Mouse (Mus musculus) midbrain, embryonic 12.5 days (tissue): ENCODE results near the gene Cd3g. TPM values are rescaled to one million over a fixed set of nuclear protein-coding genes. Genes with fewer than 3 reads are reported as not detected.

ENCODE experiments used
- ATAC-seq: fragments of 200-750 bp; cut with Nextera tagmentation; 2 replicates; pipeline ENCODE4 v1.8.0; 2017; ENCODE audit warnings: low read depth, moderate TSS enrichment, moderate library complexity; ENCODE audit not compliant: low FRiP score
- H3K27ac ChIP-seq: fragments of 300-500 bp; sonication (generic); replicated peaks from 2 replicates; pipeline ENCODE4 v1.5.1; 2016; ENCODE audit warnings: mild to moderate bottlenecking
- H3K27me3 ChIP-seq: fragments of 300-500 bp; sonication (generic); 2 replicates; pipeline ENCODE4 v1.6.1; 2016; ENCODE audit warnings: mild to moderate bottlenecking
- H3K36me3 ChIP-seq: fragments of 300-500 bp; sonication (generic); 2 replicates; pipeline ENCODE4 v1.6.1; 2016
- H3K4me1 ChIP-seq: fragments of 300-500 bp; sonication (generic); 2 replicates; pipeline ENCODE4 v1.6.1; 2016
- H3K4me2 ChIP-seq: fragments of 300-500 bp; sonication (generic); replicated peaks from 2 replicates; pipeline ENCODE4 v1.6.1; 2016; ENCODE audit warnings: mild to moderate bottlenecking, moderate library complexity
- H3K4me3 ChIP-seq: fragments of 300-500 bp; sonication (generic); 2 replicates; pipeline ENCODE4 v1.5.1; 2016; ENCODE audit warnings: mild to moderate bottlenecking
- H3K9ac ChIP-seq: fragments of 300-500 bp; sonication (generic); replicated peaks from 2 replicates; pipeline ENCODE4 v1.6.1; 2016; ENCODE audit warnings: mild to moderate bottlenecking, moderate library complexity
- H3K9me3 ChIP-seq: fragments of 300-500 bp; sonication (generic); 2 replicates; pipeline ENCODE4 v1.6.1; 2016; ENCODE audit warnings: mild to moderate bottlenecking
- WGBS: fragments of 180-500 bp; shearing (Covaris S2); methylation state at CpG from one replicate; pipeline ENCODE4 v1.1.7; 2016; 5-methylcytosine and 5-hydroxymethylcytosine counted together
- polyA plus RNA-seq: library from polyadenylated mRNA; unstranded; fragments of >200 nt; fragmentation: Nextera tagmentation; extraction: Ambion mirVana; gene quantifications from 2 replicates; pipeline ENCODE4 v1.2.1, GENCODE M21; 2016

Cd3g gene
- polyA plus RNA-seq, 1 experiment from 2014 or later, result not detected

DNA sequence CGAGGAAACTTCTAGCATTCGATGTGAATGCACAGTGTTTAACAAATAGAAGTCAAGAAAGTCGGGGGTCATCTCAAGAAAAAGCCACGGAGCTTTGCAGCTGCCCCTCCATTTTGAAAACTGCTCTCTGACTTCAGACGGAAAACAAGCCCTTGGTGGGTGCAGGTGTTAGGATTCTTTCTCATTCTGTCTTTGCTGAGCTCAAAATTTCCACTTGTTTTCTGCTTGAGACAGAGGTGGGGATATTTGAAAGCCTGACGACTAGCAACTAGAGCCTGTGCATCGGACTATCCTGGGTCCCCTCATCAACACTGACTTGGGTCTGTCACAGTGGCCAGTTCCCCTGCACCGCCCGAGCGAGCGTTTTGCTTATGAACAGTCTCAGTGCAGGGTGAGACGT lies 27.2 kb upstream of the Cd3g start:
- no peak for ATAC-seq
- H3K9ac ChIP-seq, result no peak overlapping the region
- no peaks in the 10 kb centered on the region for H3K4me1 ChIP-seq
- no peaks in the 10 kb centered on the region for H3K9me3 ChIP-seq
- H3K4me3 ChIP-seq, result no peak overlapping the region
- H3K27ac ChIP-seq, result no peak overlapping the region
- no peaks in the 10 kb centered on the region for H3K27me3 ChIP-seq
- no peak overlapping the region for H3K4me2 ChIP-seq
- H3K36me3 ChIP-seq, result no peaks in the 10 kb centered on the region
- 81% methylated on average over 12 of the region's 12 CpGs for WGBS

DNA sequence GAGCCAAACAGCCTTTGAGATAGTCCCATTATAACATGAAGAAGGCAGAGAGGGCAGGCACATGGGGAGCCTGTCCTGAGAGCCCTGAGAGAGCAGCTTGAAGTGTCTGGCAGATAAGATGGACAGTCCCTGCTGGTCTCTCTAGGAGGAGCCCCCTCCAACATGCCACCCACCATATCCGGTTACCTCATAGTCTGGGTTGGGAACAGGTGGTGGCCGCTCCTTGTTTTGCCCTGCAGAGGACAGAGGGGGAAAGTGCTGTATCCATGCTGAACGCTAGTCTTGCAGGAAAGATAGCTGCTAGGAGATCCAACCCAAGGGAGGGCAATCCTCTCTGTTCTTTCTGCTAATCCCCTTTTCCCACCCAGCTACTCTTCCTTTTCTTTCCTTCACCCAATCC lies 20.0 kb upstream of the Cd3g start:
- Histone ChIP-seq H3K9me3 (no peaks in the 10 kb centered on the region), H3K9ac (no peak overlapping the region), H3K4me3 (no peak overlapping the region), H3K4me2 (no peak overlapping the region), H3K4me1 (no peaks in the 10 kb centered on the region), H3K36me3 (no peaks in the 10 kb centered on the region), H3K27me3 (no peaks in the 10 kb centered on the region), H3K27ac (no peak overlapping the region)
- no peak for ATAC-seq
- WGBS, result 59% methylated on average over 3 of the region's 3 CpGs

DNA sequence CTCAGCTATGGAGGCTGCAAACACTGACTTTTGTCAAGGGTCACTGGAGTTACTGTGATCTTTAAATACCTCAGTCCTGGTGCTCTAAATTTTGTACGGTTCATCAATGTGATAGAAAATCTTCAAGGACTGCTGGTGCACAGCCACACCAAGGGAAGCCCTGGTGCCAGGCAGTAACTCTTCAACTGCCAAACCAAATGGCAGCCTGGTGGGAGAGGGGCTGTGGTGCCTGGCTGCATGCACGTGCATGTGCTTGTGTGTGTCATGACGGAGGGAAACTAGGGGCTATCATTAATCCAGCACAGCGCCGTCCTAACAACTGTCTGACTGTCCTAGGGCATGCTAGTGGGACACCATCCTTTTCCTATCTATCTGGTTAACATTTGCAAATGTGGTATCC lies 19.5 kb upstream of the Cd3g start:
- no peak for ATAC-seq

DNA sequence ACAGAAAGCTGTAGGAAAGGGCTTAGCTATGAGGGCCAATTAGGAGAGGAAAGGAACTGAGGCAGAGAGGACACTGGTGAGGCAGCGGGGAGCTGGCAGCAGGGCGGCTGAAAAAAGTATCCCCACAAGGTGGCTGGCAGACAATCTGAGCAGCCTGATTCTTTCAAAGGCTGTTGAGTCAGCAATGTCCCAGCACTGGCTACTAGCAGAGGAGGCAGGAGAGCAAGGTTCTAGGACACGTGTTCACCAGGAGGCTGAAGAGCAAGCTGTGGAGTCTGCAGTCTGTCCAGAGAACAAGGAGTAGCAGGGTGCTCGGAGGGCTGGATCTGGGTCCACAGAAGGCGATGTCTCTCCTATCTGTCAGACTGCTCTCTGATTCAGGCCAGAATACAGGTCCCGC lies 18.9 kb upstream of the Cd3g start:
- no peaks in the 10 kb centered on the region for H3K27me3 ChIP-seq
- no peak overlapping the region for H3K27ac ChIP-seq
- H3K9ac ChIP-seq, result no peak overlapping the region
- no peaks in the 10 kb centered on the region for H3K36me3 ChIP-seq
- no peaks in the 10 kb centered on the region for H3K9me3 ChIP-seq
- no peak overlapping the region for H3K4me2 ChIP-seq
- no peak overlapping the region for H3K4me3 ChIP-seq
- no peaks in the 10 kb centered on the region for H3K4me1 ChIP-seq
- WGBS, result 64% methylated on average over 6 of the region's 6 CpGs
- ATAC-seq, result no peak

More for the DNA sequence above, 19.5 kb upstream of the Cd3g start:
- Histone ChIP-seq H3K4me3 (no peak overlapping the region), H3K9me3 (no peaks in the 10 kb centered on the region), H3K9ac (no peak overlapping the region), H3K4me2 (no peak overlapping the region), H3K36me3 (no peaks in the 10 kb centered on the region), H3K4me1 (no peaks in the 10 kb centered on the region), H3K27me3 (no peaks in the 10 kb centered on the region), H3K27ac (no peak overlapping the region)
- WGBS, result 81% methylated on average over 5 of the region's 5 CpGs

DNA sequence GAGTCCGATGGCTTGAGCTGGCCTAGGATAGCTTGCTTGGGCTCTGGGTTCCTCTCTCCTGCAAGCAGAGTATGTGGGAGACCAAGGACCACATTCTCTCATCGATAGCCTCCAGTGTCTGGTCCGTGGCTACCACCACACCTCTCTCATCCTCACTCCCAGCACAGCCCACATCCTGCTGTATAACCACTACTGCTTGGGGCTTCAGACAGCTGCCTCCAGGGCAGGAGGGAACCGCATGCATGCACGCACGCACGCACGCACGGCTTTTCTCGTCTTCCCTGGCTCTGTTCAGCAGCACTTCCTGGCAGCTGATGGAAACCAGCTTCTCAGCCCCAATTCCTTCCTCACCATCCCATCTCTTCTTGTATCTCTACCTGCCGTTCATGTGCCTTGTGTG lies 17.9 kb upstream of the Cd3g start:
- Histone ChIP-seq H3K36me3 (no peaks in the 10 kb centered on the region), H3K27me3 (no peaks in the 10 kb centered on the region), H3K4me1 (no peaks in the 10 kb centered on the region), H3K4me2 (no peak overlapping the region), H3K27ac (no peak overlapping the region), H3K9ac (no peak overlapping the region), H3K4me3 (no peak overlapping the region), H3K9me3 (no peaks in the 10 kb centered on the region)
- ATAC-seq, result no peak
- 82% methylated on average over 11 of the region's 11 CpGs for WGBS

DNA sequence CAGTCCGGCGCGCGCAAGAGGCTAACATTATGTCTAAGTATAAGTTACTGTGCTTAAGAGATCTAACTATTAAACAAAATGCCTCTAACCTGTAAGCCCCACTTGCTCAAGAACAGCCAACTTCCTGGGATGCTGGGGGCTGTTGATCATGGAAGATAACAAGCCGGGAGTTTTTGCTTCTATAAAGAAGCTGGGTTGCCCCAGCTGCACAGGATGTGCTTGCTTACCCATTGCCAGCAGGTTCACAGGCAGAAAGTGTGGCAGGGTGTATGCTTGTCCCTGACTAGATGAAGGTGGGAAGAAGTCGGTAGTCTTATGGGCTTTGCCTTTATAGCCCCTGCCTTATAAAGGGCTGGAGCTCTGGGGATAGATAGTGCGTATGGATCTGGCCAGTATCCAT lies 16.4 kb upstream of the Cd3g start:
- no peaks in the 10 kb centered on the region for H3K36me3 ChIP-seq
- no peaks in the 10 kb centered on the region for H3K9me3 ChIP-seq
- no peak overlapping the region for H3K4me2 ChIP-seq
- no peaks in the 10 kb centered on the region for H3K27me3 ChIP-seq
- no peak for ATAC-seq
- no peak overlapping the region for H3K9ac ChIP-seq
- H3K4me3 ChIP-seq, result no peak overlapping the region
- no peak overlapping the region for H3K27ac ChIP-seq
- no peaks in the 10 kb centered on the region for H3K4me1 ChIP-seq
- WGBS, result 96% methylated on average over 7 of the region's 7 CpGs

DNA sequence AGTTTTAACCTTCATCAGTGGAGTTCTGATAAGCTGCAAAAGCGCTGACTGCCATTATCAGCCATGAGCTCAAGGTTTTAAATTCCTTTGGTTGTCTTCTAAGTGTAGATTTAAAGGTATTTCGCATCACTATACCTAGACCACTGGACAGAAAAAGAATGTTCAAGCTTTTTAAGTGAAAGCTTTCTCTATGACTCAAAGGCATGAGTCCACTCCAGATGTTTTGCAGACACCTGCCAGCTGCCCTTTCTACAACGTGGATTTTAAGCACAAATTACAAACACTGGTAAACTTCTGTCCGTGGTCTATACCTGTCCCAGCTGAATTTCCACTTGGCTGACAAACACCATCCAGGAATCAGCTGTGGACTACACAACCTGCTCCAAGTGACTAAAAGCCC lies 14.7 kb upstream of the Cd3g start:
- ATAC-seq, result no peak
- H3K27ac ChIP-seq, result no peak overlapping the region
- no peaks in the 10 kb centered on the region for H3K36me3 ChIP-seq
- WGBS, result 82% methylated on average over 4 of the region's 4 CpGs
- H3K27me3 ChIP-seq, result no peaks in the 10 kb centered on the region
- no peaks in the 10 kb centered on the region for H3K4me1 ChIP-seq
- H3K9me3 ChIP-seq, result no peaks in the 10 kb centered on the region
- H3K4me2 ChIP-seq, result no peak overlapping the region
- no peak overlapping the region for H3K9ac ChIP-seq
- no peak overlapping the region for H3K4me3 ChIP-seq

DNA sequence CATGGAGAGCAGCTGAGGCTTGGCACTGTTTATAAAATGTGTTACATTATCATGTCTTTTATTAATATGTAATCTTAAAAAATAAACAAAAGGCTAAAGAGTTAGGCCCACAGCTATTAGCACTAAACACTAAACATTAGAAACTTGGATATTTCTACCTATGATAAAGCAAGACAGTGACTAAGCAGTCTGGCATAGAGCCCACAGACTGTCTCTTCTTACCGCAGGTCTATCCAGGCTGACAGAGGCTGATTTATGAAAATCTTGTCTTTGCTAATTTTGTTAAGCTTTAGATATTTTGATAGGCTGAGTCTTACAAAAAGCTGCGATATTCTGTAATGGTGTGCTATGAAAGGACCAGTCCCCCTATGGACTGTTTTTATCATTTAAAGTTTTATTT lies 13.0 kb upstream of the Cd3g start:
- ATAC-seq, result no peak
- H3K9me3 ChIP-seq, result no peaks in the 10 kb centered on the region
- H3K9ac ChIP-seq, result no peak overlapping the region
- H3K4me3 ChIP-seq, result no peak overlapping the region
- no peak overlapping the region for H3K4me2 ChIP-seq
- no peaks in the 10 kb centered on the region for H3K36me3 ChIP-seq
- 95% methylated on average over 2 of the region's 2 CpGs for WGBS
- H3K27me3 ChIP-seq, result no peaks in the 10 kb centered on the region
- H3K4me1 ChIP-seq, result no peaks in the 10 kb centered on the region
- H3K27ac ChIP-seq, result no peak overlapping the region

DNA sequence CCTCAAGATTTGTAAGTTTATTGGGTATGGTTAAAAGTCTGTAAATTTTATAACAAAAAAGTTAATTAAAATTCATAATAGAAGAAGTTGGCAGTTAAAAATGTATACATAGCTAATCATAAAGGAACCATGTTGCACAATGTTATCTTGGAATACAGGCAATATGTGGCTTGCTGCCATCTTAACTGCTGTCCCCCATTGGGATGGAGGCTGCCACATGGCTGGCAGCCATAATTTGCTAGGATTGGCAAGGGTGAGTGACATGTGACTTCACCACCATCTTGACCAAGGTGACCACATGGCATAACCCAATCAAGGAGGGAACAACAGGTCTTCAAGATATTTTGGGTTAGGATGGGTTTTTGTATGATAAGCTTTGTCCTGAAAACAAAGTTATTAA lies 12.0 kb upstream of the Cd3g start:
- no peak for ATAC-seq

DNA sequence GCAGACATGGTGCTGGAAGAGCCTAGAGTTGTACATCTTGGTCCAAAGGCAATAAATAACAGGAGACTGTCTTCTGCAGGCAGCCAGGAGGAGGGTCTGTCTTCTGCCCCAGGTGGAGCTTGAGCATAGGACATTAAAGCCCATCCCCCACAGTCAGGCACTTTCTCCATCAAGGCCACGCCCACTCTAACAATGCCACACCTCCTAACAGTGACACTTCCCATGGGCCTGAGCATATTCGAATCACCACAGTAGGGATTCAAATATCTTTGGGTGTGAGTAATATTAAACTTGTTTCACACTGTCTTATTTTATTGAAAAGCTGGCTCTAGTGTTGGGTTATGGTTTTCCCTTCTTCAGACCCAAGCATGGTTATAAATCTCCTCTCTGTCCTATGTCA lies 11.6 kb upstream of the Cd3g start:
- 84% methylated on average over 2 of the region's 2 CpGs for WGBS
- H3K4me3 ChIP-seq, result no peak overlapping the region
- H3K4me2 ChIP-seq, result no peak overlapping the region
- no peaks in the 10 kb centered on the region for H3K9me3 ChIP-seq
- H3K27ac ChIP-seq, result no peak overlapping the region
- H3K4me1 ChIP-seq, result no peaks in the 10 kb centered on the region
- no peaks in the 10 kb centered on the region for H3K27me3 ChIP-seq
- H3K9ac ChIP-seq, result no peak overlapping the region
- no peaks in the 10 kb centered on the region for H3K36me3 ChIP-seq
- ATAC-seq, result no peak

More for the DNA sequence above, 12.0 kb upstream of the Cd3g start:
- no peaks in the 10 kb centered on the region for H3K27me3 ChIP-seq
- H3K36me3 ChIP-seq, result no peaks in the 10 kb centered on the region
- no peak overlapping the region for H3K4me2 ChIP-seq
- H3K4me3 ChIP-seq, result no peak overlapping the region
- no peaks in the 10 kb centered on the region for H3K4me1 ChIP-seq
- H3K9me3 ChIP-seq, result no peaks in the 10 kb centered on the region
- H3K9ac ChIP-seq, result no peak overlapping the region
- H3K27ac ChIP-seq, result no peak overlapping the region

DNA sequence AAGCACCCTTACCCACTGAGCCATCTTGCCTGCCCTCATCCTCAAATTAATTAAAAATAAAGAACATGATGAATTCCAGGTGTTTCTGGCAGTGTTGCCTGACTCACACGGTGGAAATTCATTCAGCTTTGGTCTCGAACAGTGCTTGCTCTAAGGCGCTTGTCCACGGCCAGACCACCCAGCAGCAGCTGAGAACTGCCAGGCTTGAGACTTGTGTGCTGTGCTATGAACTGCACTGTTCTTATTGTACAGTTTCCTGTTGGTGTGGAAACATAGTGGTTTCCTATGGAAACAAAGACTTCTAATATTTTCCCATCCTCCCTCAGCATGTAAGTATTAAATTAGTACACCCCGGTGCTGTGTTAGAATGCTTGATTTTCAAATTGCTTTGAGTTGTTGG lies 6.7 kb upstream of the Cd3g start:
- Histone ChIP-seq H3K27me3 (no peaks in the 10 kb centered on the region), H3K9me3 (no peaks in the 10 kb centered on the region), H3K36me3 (no peaks in the 10 kb centered on the region), H3K4me1 (no peaks in the 10 kb centered on the region), H3K4me3 (no peak overlapping the region), H3K4me2 (no peak overlapping the region), H3K9ac (no peak overlapping the region), H3K27ac (no peak overlapping the region)
- 82% methylated on average over 5 of the region's 5 CpGs for WGBS
- ATAC-seq, result no peak

DNA sequence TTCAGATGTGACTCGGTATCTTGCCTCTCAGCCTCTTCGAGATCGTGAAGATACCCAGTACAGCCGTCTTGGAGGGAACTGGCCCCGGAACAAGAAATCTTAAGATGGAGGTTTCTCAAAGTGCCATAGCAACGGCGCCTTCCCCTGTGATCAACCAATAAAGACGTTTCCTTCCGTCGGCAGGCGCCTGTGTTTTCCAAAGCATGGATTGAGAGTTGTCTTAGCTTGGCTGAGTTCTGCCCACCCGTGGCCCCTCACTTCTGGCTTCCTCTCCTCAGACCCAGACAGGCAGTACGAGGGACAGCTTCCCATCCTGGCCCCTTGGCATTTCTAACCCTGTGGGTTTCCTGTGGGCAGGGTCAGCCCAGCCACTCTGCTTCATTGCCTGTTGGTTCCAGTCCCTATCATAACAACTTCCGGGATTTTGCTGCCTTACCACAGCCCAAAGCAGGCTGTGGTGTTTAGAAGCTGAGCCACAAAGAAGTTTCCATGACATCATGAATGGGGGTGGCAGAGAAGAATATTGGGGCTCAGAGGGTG lies 6.1 kb upstream of the Cd3g start:
- H3K4me1 ChIP-seq, result no peaks in the 10 kb centered on the region
- no peak overlapping the region for H3K4me3 ChIP-seq
- no peak overlapping the region for H3K9ac ChIP-seq
- H3K27ac ChIP-seq, result no peak overlapping the region
- H3K36me3 ChIP-seq, result no peaks in the 10 kb centered on the region
- H3K27me3 ChIP-seq, result no peaks in the 10 kb centered on the region
- no peak overlapping the region for H3K4me2 ChIP-seq
- no peaks in the 10 kb centered on the region for H3K9me3 ChIP-seq
- ATAC-seq, result no peak
- 58% methylated on average over 14 of the region's 14 CpGs for WGBS

DNA sequence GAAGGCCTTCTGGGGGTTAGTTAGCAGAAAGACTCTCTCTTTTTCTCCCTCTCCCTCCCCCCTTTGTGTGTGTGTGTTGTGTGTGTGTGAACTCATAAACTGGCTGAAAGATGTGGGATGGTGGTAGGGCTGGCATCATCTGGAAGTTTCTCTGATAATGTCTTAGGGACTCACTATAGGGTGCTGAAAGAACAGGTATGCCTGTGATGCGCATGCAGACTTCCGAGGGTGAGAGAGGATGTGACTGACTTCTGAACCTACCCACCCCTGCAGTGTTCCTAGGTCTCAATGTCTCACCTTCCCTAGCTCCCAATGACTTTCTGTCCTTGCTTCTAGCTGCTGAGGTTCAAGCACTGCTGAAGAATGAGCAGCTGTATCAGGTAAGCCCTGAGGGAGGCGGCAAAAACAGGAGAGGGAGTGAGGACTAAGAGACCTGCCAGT lies 5.5 kb upstream of the Cd3g start:
- ATAC-seq, result no peak
- H3K27ac ChIP-seq, result no peak overlapping the region
- no peak overlapping the region for H3K4me3 ChIP-seq
- no peaks in the 10 kb centered on the region for H3K4me1 ChIP-seq
- no peak overlapping the region for H3K4me2 ChIP-seq
- H3K9me3 ChIP-seq, result no peaks in the 10 kb centered on the region
- no peak overlapping the region for H3K9ac ChIP-seq
- WGBS, result 86% methylated on average over 3 of the region's 3 CpGs
- H3K36me3 ChIP-seq, result no peaks in the 10 kb centered on the region
- no peaks in the 10 kb centered on the region for H3K27me3 ChIP-seq
